Mouse (Mus musculus) layer of hippocampus, postnatal 36 days (tissue): Measurements from ENCODE around the gene Fgr. TPM values are rescaled to one million over a fixed set of nuclear protein-coding genes. Genes with fewer than 3 reads are reported as not detected.
"Not testable (repeated sequence)": the region's sequence is repeated elsewhere in the genome, so short reads cannot be mapped to it uniquely, and the experiment has no call there.

Source experiments
- DNase-seq, 2 experiments: peaks; one replicate each; pipeline ENCODE4 v3.0.0; 2022
- total RNA-seq, 2 experiments: library from RNA; stranded (reverse); gene quantifications; 2 replicates each; pipeline ENCODE4 v1.2.3; 2021

The Fgr gene
- total RNA-seq, 2 experiments from 2014 or later = 0.66 TPM; not detected in 1

GRCm38 (mm10) chr4:132993553-132993952 lies 19.7 kb downstream of the Fgr start:
- DNase-seq = no peak

DNA sequence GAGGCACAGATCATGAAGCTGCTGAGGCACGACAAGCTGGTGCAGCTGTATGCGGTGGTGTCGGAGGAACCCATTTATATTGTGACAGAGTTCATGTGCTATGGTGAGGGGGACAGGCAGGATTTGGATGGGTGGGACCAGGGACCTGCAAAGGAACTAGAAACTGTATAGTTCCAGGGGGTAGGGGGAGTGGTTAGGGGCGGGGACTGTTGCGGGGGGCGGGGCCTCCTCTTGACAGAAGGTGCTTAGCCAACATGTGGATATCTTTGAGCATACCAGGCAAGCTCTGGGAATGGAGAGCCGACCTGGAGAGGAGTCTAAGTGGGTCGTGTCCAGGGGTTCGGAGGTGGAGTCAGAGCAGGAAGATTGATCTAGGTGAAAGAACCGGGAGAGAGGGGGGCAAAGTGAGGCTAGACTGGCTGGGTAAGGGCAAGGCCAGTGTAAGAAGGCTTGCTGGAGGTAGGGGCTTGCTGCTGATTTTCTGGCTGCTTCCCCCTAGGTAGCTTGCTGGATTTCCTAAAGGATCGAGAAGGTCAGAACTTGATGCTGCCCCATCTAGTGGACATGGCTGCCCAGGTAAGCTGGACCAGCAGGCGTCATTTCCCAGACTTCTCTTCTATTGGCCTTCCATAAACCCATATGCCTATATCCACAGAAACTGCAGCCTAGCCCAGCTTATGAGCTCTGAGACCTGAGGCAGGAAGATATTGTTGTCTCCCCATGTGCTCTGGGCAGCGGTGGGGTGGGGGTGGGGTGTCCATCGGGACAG lies 23.8 kb downstream of the Fgr start:
- DNase-seq = no peak

DNA sequence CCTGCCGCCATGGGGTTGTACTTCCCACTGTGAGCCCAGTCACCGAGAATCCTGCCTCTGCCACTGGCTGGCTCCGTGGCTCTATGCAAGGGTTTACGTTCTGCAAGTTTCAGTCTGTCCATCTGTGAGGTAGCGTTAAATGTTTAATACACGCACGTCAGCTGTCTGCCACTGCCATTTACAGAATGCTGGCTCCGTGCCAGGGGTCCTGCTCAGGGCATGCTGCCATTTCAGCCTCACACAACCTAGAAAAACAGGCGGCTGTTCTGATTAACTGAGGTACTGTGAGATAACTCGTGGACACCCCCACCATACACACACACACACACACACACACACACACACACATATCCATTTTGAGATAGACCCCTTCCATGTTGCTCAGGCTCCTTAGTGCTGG lies 29.0 kb downstream of the Fgr start:
- DNase-seq = no peak

DNA sequence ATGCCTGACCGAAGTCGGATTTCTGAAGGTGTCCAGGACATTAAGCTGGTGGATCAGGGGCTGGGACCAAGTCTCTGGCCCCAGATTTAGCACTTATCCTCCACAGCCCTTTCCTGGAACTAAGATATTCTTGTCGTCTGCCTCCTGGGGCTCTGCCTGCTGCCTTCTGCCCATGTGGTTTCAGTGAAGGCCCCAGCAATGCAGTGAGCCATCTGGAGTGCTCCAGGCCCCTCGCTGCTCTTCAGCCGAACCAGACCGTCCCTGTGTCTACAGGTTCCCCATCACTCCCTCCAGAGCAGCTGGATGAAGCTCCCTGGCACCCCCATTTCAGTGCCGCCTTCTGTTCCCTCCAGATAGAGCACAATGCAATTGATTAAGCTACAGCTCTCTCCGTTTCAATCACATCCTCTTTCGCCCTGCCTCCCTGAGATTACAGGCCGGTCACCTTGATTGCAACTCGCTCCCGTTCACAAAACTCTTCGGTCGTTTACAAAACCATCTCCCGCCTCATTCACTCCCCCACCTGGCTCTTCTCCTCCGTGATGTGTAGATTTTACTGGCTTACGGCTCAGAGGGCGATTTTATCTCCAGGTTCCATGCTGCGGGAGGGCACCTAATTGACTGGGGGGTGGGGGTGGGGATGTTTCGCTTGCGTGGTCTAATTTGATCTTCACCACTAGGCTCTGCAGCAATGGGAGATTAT lies 29.6 kb downstream of the Fgr start:
- no peak for DNase-seq

DNA sequence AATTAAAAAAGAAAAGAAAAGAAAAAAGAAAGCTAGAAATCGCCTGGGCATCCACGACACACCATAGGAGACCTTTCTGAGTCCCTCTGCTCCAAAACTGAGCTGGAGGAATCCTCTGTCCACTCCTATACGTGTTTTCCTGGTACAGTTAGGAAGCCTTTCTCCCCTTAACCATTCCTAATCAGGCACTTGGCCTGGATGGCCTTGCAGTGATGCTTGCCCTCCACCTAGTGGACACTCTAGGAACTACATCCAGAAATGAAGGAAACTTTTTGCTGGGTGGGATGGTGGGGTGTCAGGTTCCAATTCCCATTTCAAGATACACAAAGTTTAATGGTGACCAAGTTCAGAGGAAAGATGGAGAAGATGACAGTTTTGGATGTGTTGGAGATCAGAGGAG lies 31.3 kb downstream of the Fgr start:
- peak; percentile 41 to 71 for DNase-seq

GRCm38 (mm10) chr4:133005885-133006451 lies 32.1 kb downstream of the Fgr start:
- DNase-seq = not testable (repeated sequence)

GRCm38 (mm10) chr4:133007513-133008380 lies 33.9 kb downstream of the Fgr start:
- no peak for DNase-seq

- DNase-seq = peak in 1 of 2 experiments; percentile 63
These were observed 35.2 kb downstream of the Fgr start for GRCm38 (mm10) chr4:133009131-133009530.

GRCm38 (mm10) chr4:133009676-133010075 lies 35.8 kb downstream of the Fgr start:
- DNase-seq = no peak

DNA sequence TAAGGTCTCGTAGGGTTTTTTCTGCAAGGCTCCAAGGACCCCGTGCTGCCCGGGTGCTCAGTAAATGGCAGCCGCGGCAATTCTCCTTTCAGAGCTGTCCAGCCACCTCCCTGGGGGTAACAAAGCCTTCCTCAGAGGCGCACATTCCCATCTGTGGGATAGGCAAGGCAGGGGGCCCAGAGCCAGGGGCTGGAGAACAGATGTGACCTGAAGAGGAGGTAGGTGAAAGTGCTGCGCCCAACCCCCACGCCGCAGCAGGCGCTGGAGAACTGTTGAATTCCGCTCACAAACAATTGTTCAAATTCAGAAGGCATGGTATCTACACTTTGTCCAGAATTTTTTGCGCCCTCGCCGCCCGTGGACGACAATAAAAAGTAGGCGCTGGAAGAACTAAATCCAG lies 36.7 kb downstream of the Fgr start:
- DNase-seq = no peak

DNA sequence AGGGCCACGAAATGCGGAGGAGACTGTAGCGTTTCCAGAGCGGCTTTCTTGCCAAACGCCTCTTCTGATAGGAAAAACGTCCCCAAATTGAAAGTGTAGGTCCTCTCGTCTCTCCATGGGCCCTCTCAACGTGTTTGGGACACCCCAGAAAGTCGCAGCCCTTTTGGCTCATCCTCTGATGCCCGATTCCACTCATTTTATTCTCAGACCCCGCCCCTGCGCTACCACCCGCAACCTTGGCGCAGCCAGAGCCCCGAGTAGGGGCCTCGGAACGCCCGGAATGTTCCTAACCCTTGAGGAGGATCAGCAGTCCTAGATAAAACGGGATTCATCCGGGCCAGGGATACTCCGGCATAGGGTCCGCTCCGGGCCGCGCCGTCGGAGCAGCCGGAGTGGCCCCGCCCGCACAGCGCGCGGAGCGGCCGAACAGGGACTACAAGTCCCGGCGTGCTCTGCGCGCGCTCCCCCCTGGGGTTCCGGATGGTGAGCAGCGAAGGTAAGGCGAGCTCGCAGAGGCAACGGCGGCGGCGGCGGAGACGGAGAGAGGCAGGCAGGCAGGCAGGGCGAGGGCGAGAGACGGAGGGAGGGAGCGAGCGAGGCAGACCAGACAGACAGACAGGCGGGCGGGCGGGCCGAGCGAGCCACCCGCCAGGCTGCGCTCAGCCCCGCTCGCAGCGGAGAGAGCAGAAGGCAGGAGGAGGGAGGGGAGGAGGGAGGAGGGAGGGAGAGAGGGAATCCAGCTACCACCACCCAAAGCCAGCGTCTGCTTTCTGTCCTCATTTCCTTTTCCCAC lies 37.3 kb downstream of the Fgr start, which contains the start of gene Ahdc1:
Ahdc1 (plus strand) TSS at position 233 of the 793 bp plus-strand sequence.
- DNase-seq = peak; percentile 92 to 94

GRCm38 (mm10) chr4:133011821-133012775 lies 38.2 kb downstream of the Fgr start:
- peak in 1 of 2 experiments; percentile 37 for DNase-seq

GRCm38 (mm10) chr4:133012776-133013265 lies 38.9 kb downstream of the Fgr start:
- DNase-seq = peak in 1 of 2 experiments; percentile 40

DNA sequence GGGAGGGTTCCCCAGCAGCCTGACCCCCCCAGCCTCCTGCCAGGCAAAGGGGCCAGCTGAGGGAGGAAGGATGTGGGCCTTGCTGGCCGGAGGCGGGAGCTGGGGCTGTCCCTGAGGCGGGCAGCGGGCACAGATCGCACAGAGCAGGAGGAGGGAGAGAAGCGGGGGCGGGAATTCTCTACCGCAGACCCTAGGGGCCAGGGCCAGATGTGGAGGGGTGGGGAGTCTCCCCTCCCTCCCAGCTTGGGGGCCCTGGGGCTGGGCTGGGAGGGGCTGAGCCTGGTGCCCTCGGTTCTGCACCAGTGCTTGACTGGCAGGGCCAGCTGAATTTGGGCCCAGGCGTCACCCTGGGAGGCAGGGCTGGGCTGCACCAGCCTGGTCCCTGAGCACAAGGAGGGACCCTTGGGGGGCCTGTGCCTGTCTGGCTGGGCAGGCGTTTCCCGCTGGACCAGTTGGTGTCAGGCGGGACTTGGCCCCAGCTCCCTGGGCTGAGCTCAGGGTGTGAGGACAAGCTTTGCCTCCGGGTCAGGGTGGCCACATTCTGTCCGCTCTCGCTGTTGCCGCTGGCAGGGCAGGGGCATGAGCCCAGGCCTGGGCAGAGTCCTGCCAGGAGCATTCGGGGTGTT lies 39.5 kb downstream of the Fgr start:
- DNase-seq = peak; percentile 56 to 70

GRCm38 (mm10) chr4:133014088-133014487 lies 40.2 kb downstream of the Fgr start:
- DNase-seq = no peak

DNA sequence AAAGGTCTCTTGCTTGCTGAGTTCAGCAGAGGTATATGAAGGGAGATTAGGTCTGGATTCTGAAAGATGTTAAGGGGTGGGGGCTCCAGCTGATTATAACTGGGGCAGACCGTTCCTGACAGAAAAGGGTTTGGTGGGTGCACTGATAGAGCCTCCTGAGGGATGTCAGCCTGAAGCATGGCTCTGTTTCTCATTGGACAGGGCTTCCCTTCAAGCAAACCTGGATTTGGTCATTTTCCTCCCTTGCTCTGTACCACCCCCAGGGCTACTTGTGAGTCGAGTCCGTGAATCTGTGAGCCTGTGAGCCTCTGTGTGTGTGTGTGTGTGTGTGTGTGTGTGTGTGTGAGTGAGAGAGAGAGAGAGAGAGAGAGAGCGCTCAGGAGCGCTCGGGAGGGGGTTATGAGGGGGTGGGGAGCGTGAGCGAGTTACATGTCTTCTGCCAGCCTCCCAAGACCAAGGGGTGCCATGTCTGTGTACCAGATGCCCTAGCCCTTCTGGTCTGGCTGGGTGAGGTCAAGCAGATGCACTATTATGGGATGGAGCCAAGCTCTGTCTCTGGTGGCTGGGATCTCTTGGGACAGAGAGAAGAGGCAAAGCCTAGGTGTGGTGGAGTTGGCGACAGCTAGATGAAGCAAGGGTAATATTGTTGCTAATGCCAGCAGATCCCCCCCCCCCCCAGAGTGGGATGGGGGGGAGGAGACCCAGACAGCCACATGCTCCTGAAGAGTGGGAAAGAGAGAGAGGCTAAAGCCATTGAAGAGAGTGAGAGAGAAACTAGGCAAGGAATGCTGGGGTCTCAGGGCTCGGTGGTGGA lies 41.2 kb downstream of the Fgr start:
- DNase-seq = no peak

DNA sequence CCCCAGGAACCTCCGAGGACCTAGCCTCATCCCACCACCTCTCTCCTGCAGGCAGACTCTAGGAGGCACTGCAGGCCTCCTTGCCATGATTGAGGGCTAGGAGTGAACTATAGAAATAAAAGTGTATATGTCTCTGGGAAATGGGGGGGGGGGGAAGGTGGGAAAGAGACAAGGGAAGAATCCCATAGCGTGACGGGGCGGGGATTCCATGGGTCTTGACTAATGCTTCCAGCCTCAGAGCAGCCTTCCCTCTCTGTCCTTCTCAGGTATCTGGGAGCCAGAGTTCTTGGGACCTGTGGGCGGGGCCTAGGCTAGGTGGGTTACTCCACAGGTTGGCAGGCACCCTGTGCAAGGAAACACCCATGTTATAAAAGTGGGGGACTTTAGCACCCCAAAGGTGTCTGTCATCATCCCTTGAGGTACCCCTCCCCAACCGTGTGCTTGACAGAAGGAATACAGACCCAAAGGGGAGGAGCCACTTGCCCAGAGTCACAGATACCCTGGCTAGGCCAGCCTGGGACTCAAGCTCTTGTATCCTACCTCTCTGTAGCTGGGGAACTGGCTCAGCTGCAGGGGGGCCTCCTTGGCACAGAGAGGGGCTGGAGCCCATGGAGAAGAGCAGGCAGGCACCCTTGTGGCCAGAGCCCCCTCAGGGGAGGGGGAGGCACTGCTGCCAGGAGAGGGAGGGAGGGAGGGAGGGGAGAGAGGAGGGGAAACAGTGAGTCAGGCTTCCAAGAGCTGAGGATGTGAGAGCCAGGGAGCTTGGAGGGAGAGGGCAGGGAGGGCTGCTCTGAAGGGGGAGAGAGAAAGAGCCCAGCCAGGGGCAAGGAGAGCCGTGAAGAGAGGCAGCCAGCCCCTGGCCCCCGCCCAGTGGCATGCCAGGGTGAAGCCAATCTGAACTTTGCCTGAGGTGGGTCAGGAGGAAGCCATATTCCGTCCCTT lies 42.1 kb downstream of the Fgr start:
- DNase-seq = no peak
